Mouse (Mus musculus) stomach, postnatal 0 days (tissue): ENCODE data around the gene Bsg.

ENCODE experiments used
- CTCF ChIP-seq: IDR thresholded peaks from 2 replicates; pipeline ENCODE4 v1.5.1; 2016; ENCODE audit warnings: antibody characterized with exemption, low read depth, mild to moderate bottlenecking, moderate library complexity
- EP300 ChIP-seq: optimal IDR thresholded peaks from 2 replicates; pipeline ENCODE3; 2016; ENCODE audit warnings: antibody characterized with exemption

DNA sequence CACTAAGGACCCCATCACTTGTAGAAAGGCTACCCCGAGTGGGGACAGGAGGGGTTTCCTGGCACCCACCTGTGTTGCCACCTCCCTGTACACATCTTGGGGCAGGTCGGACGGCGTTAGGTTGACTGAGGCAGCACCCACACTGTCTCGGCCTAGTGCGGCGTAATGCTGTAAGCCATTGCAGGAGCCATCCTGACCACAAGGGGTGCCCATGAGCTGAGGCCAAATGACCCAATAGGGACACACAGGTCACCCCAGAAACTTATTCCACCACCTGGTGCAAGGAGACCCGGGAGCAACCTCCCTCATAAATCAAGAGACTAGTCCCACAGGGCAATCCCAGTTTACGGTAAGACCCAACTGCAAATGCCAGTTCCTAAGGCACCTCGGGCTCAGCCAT is 34.0 kb downstream of the Bsg start:
- TF ChIP-seq CTCF (peak; percentile 63), EP300 (no peak)
